Mouse (Mus musculus) liver, adult 2 months (tissue): ENCODE results near the gene Gm7356.

ENCODE experiments used
- CTCF ChIP-seq: fragments of 200-500 bp; IDR thresholded peaks from 2 replicates; pipeline ENCODE4 v1.5.1; 2011; ENCODE audit warnings: low read depth, low read length, control low read depth
- POLR2A ChIP-seq: fragments of 200-500 bp; IDR thresholded peaks from 2 replicates; pipeline ENCODE4 v1.6.1; 2011; ENCODE audit warnings: low read length, control low read depth; ENCODE audit not compliant: insufficient read depth; ENCODE audit errors: extremely low read depth

- TF ChIP-seq CTCF (no peak), POLR2A (no peak)
These were observed 15.8 kb downstream of the Gm7356 start for GRCm38 (mm10) chr17:13987690-13988089.
